Mouse (Mus musculus) hindbrain, embryonic 12.5 days (tissue): ENCODE data around the gene Ptrhd1. TPM values are rescaled to one million over a fixed set of nuclear protein-coding genes. Genes with fewer than 3 reads are reported as not detected.

Source experiments
- ATAC-seq: fragments of 200-750 bp; cut with Nextera tagmentation; 2 replicates; pipeline ENCODE4 v1.8.0; 2017; ENCODE audit warnings: moderate TSS enrichment; ENCODE audit not compliant: low FRiP score
- H3K27ac ChIP-seq: fragments of 300-500 bp; sonication (generic); 2 replicates; pipeline ENCODE4 v1.5.1; 2016; ENCODE audit warnings: mild to moderate bottlenecking
- H3K27me3 ChIP-seq: fragments of 300-500 bp; sonication (generic); 2 replicates; pipeline ENCODE4 v1.6.1; 2016; ENCODE audit warnings: mild to moderate bottlenecking
- H3K36me3 ChIP-seq: fragments of 300-500 bp; sonication (generic); 2 replicates; pipeline ENCODE4 v1.6.1; 2016; ENCODE audit warnings: mild to moderate bottlenecking
- H3K4me1 ChIP-seq: fragments of 300-500 bp; sonication (generic); 2 replicates; pipeline ENCODE4 v1.6.1; 2016
- H3K4me2 ChIP-seq: fragments of 300-500 bp; sonication (generic); replicated peaks from 2 replicates; pipeline ENCODE4 v1.6.1; 2016; ENCODE audit warnings: mild to moderate bottlenecking
- H3K4me3 ChIP-seq: fragments of 300-500 bp; sonication (generic); 2 replicates; pipeline ENCODE4 v1.5.1; 2016; ENCODE audit warnings: mild to moderate bottlenecking
- H3K9ac ChIP-seq: fragments of 300-500 bp; sonication (generic); 2 replicates; pipeline ENCODE4 v1.6.1; 2016; ENCODE audit warnings: mild to moderate bottlenecking, moderate library complexity
- H3K9me3 ChIP-seq: fragments of 300-500 bp; sonication (generic); replicated peaks from 2 replicates; pipeline ENCODE4 v1.6.1; 2016; ENCODE audit warnings: mild to moderate bottlenecking
- WGBS: fragments of 180-500 bp; shearing (Covaris S2); methylation state at CpG from one replicate; pipeline ENCODE4 v1.1.7; 2016; 5-methylcytosine and 5-hydroxymethylcytosine counted together
- polyA plus RNA-seq: library from polyadenylated mRNA; unstranded; fragments of >200 nt; fragmentation: Nextera tagmentation; extraction: Ambion mirVana; gene quantifications from 2 replicates; pipeline ENCODE4 v1.2.1, GENCODE M21; 2016

Ptrhd1 gene
- polyA plus RNA-seq, 1 experiment from 2014 or later, result 4.7 TPM

- no peak overlapping the region for H3K4me3 ChIP-seq
- no peaks in the 10 kb centered on the region for H3K27me3 ChIP-seq
- no peaks in the 10 kb centered on the region for H3K4me1 ChIP-seq
- no peak overlapping the region for H3K27ac ChIP-seq
- H3K9me3 ChIP-seq, result no peaks in the 10 kb centered on the region
- H3K4me2 ChIP-seq, result no peak overlapping the region
- H3K36me3 ChIP-seq, result peaks cover 26% of the 10 kb centered on the region
- no peak overlapping the region for H3K9ac ChIP-seq
- WGBS, result 89% methylated on average over 16 of the region's 16 CpGs
- no peak for ATAC-seq
Measured at GRCm38 (mm10) chr12:4252742-4253655, 19.2 kb downstream of the Ptrhd1 start.

GRCm38 (mm10) chr12:4267765-4268164, 33.9 kb downstream of the Ptrhd1 start:
- H3K9ac ChIP-seq, result no peak overlapping the region
- no peak for ATAC-seq
- H3K4me3 ChIP-seq, result no peak overlapping the region
- H3K4me2 ChIP-seq, result no peak overlapping the region
- H3K9me3 ChIP-seq, result no peaks in the 10 kb centered on the region; the same call in 1 of the 2 replicates
- H3K36me3 ChIP-seq, result peaks cover 48% of the 10 kb centered on the region
- no peaks in the 10 kb centered on the region for H3K4me1 ChIP-seq
- 93% methylated on average over 4 of the region's 4 CpGs for WGBS
- H3K27ac ChIP-seq, result no peak overlapping the region
- no peaks in the 10 kb centered on the region for H3K27me3 ChIP-seq

GRCm38 (mm10) chr12:4271078-4271477, 37.3 kb downstream of the Ptrhd1 start:
- H3K27me3 ChIP-seq, result no peaks in the 10 kb centered on the region
- H3K36me3 ChIP-seq, result peaks cover 42% of the 10 kb centered on the region
- 92% methylated on average over 6 of the region's 6 CpGs for WGBS
- H3K27ac ChIP-seq, result no peak overlapping the region
- no peak overlapping the region for H3K9ac ChIP-seq
- H3K4me3 ChIP-seq, result no peak overlapping the region
- H3K9me3 ChIP-seq, result no peaks in the 10 kb centered on the region; the same call in 1 of the 2 replicates
- no peak for ATAC-seq
- no peak overlapping the region for H3K4me2 ChIP-seq
- H3K4me1 ChIP-seq, result no peaks in the 10 kb centered on the region

GRCm38 (mm10) chr12:4278978-4279755, 45.3 kb downstream of the Ptrhd1 start:
- Histone ChIP-seq H3K4me1 (no peaks in the 10 kb centered on the region), H3K27me3 (no peaks in the 10 kb centered on the region), H3K36me3 (peaks cover 13% of the 10 kb centered on the region), H3K4me2 (no peak overlapping the region), H3K4me3 (no peak overlapping the region), H3K9ac (no peak overlapping the region), H3K27ac (no peak overlapping the region), H3K9me3 (no peaks in the 10 kb centered on the region)
- 90% methylated on average over 3 of the region's 3 CpGs for WGBS
- ATAC-seq, result no peak

DNA sequence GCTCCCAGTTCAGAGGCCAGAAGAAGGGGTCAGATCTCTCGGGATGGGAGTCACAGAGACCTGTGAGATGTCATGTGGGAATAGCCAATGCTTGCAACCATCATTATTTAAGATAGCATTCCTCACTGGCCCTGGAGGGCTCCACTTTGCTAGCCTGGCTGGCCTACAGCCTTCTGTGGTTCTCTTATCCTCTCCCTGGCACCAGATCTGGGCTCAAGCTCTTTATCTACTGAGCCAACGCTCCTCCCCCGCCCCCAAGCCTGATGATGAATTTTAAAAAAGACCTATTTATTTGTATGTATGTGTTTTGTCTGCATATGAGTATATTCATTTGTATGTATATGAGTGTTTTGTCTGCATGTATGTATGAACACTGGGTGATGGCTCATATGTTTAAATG, 46.1 kb downstream of the Ptrhd1 start:
- no peaks in the 10 kb centered on the region for H3K9me3 ChIP-seq
- H3K4me3 ChIP-seq, result no peak overlapping the region
- H3K27me3 ChIP-seq, result no peaks in the 10 kb centered on the region
- H3K36me3 ChIP-seq, result peaks cover 7% of the 10 kb centered on the region
- H3K9ac ChIP-seq, result no peak overlapping the region
- no peak overlapping the region for H3K27ac ChIP-seq
- ATAC-seq, result no peak
- H3K4me1 ChIP-seq, result no peaks in the 10 kb centered on the region
- 93% methylated on average over 3 of the region's 3 CpGs for WGBS
- H3K4me2 ChIP-seq, result no peak overlapping the region

- Histone ChIP-seq H3K4me2 (no peak overlapping the region), H3K9ac (no peak overlapping the region), H3K36me3 (0 out of 2 replicates have a peak, but pooled peaks cover 7% of the 10 kb centered on the region), H3K9me3 (no peaks in the 10 kb centered on the region), H3K27me3 (no peaks in the 10 kb centered on the region), H3K4me3 (no peak overlapping the region), H3K27ac (no peak overlapping the region), H3K4me1 (no peaks in the 10 kb centered on the region)
- WGBS, result 38% methylated on average over 3 of the region's 3 CpGs
- ATAC-seq, result no peak
Measured at GRCm38 (mm10) chr12:4285186-4285585, 51.4 kb downstream of the Ptrhd1 start.

Other genes starting within 250 kb of the Ptrhd1 start
- gene Efr3b, start 195.1 kb upstream of the Ptrhd1 start, polyA plus RNA-seq, result 33.1 and 36.8 TPM in 2 replicates
- 13.9 and 14.0 TPM in 2 replicates for gene Dnajc27, start 151.4 kb upstream of the Ptrhd1 start, polyA plus RNA-seq
- 10.2 and 11.0 TPM in 2 replicates for gene Adcy3, start 100.9 kb upstream of the Ptrhd1 start, polyA plus RNA-seq
- gene Cenpo, start 267 bp downstream of the Ptrhd1 start, polyA plus RNA-seq, result 14.8 and 15.3 TPM in 2 replicates
- gene Ncoa1, start 243.2 kb downstream of the Ptrhd1 start, polyA plus RNA-seq, result 9.9 and 10.7 TPM in 2 replicates